Mouse (Mus musculus) myocyte (in vitro differentiated cells): Measurements from ENCODE around the gene 9930021J03Rik.

Experiments used
- CEBPB ChIP-seq: IDR thresholded peaks from 2 replicates; pipeline ENCODE4 v1.6.1; 2011; ENCODE audit warnings: mild to moderate bottlenecking, moderate library complexity; ENCODE audit not compliant: poor library complexity, insufficient read depth, severe bottlenecking
- E2F4 ChIP-seq: IDR thresholded peaks from one replicate; pipeline ENCODE4 v1.6.1; 2011; ENCODE audit warnings: mild to moderate bottlenecking, control low read depth, moderate library complexity; ENCODE audit not compliant: insufficient read depth
- MAX ChIP-seq: IDR thresholded peaks from one replicate; pipeline ENCODE4 v1.6.1; 2011; ENCODE audit warnings: low read depth, mild to moderate bottlenecking, control low read depth
- MYOD1 ChIP-seq, 3 experiments: IDR thresholded peaks; one replicate each; pipeline ENCODE4 v1.6.1; 2011; ENCODE audit warnings: control low read depth in 2 of 3, low read depth in 2 of 3, mild to moderate bottlenecking in 2 of 3, moderate library complexity in 1 of 3; ENCODE audit not compliant: insufficient read length in 2 of 3, control insufficient read depth in 1 of 3
- MYOG ChIP-seq, 3 experiments: IDR thresholded peaks; one replicate each; pipeline ENCODE4 v1.6.1; 2011; ENCODE audit warnings: control low read depth in 2 of 3, low read depth in 2 of 3, mild to moderate bottlenecking in 2 of 3; ENCODE audit not compliant: insufficient read length in 2 of 3, control insufficient read depth in 1 of 3, insufficient read depth in 1 of 3
- POLR2A ChIP-seq: IDR thresholded peaks from one replicate; pipeline ENCODE4 v1.6.1; 2011; ENCODE audit warnings: low read depth, mild to moderate bottlenecking, control low read depth, moderate library complexity; ENCODE audit not compliant: insufficient read length
- POLR2AphosphoS2 ChIP-seq: IDR thresholded peaks from one replicate; pipeline ENCODE4 v1.6.1; 2011; ENCODE audit warnings: low read depth, control low read depth; ENCODE audit not compliant: insufficient read length
- REST ChIP-seq: IDR thresholded peaks from one replicate; pipeline ENCODE4 v1.6.1; 2011; ENCODE audit warnings: mild to moderate bottlenecking, control low read depth, moderate library complexity; ENCODE audit not compliant: insufficient read depth, insufficient read length
- TCF12 ChIP-seq: IDR thresholded peaks from one replicate; pipeline ENCODE4 v1.6.1; 2011; ENCODE audit warnings: mild to moderate bottlenecking, control low read depth; ENCODE audit not compliant: poor library complexity, insufficient read depth, severe bottlenecking
- TCF3 ChIP-seq: IDR thresholded peaks from one replicate; pipeline ENCODE4 v1.6.1; 2011; ENCODE audit warnings: low read depth, control low read depth; ENCODE audit not compliant: insufficient read length
- USF1 ChIP-seq: IDR thresholded peaks from one replicate; pipeline ENCODE4 v1.6.1; 2011; ENCODE audit warnings: low read depth, mild to moderate bottlenecking, control low read depth, moderate library complexity

DNA sequence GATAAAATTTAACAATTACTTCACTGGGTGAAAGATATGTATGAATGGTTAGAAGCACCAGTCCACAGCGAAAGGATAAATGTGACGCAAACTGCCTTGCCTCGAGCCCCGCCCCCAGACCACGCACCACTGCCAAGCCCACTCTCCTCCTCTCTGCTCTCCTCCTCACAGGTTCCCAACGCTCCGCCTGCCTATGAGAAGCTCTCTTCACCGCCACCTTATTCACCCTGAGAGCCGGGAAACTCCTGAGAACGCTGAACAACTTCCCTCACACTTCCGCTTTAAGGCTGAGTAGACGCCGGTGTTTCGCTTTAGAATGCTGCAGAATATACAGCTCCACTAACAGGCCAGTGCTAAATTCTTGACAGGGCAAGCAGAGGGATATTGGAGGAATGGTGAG is 97.8 kb downstream of the 9930021J03Rik start:
- TF ChIP-seq POLR2AphosphoS2 (no peak), POLR2A (no peak), CEBPB (no peak), MYOD1 (IDR thresholded peaks at IDR 0.05; ENCODE audit: control insufficient read depth in 1 of 3, insufficient read length in 2 of 3, low read depth in 2 of 3) (no peak), USF1 (no peak), TCF3 (no peak), MAX (no peak), E2F4 (no peak), MYOG (IDR thresholded peaks at IDR 0.05; ENCODE audit: control insufficient read depth in 1 of 3, insufficient read depth in 1 of 3, insufficient read length in 2 of 3, low read depth in 2 of 3) (no peak), REST (no peak), TCF12 (no peak)
